Mouse (Mus musculus) embryo, embryonic 11 days (tissue): ENCODE data around the gene Cntn1.
A peak's percentile ranks its signal among the peaks of the same experiment; 100 is the strongest.
"Not testable (repeated sequence)": the region's sequence is repeated elsewhere in the genome, so short reads cannot be mapped to it uniquely, and the experiment has no call there.

Experiments
- DNase-seq: peaks from one replicate; pipeline ENCODE4 v3.0.0-alpha.2; 2015

Gene Cntn1

GRCm38 (mm10) chr15:92271801-92272365, 220.9 kb downstream of the Cntn1 start:
- DNase-seq: no peak

- peak; percentile 57 for DNase-seq
Measured at GRCm38 (mm10) chr15:92276826-92277225, 225.9 kb downstream of the Cntn1 start.

- DNase-seq: no peak
Measured at GRCm38 (mm10) chr15:92277984-92278383, 227.0 kb downstream of the Cntn1 start.

- no peak for DNase-seq
Measured at GRCm38 (mm10) chr15:92280966-92281365, 230.0 kb downstream of the Cntn1 start.

GRCm38 (mm10) chr15:92287616-92288015, 236.7 kb downstream of the Cntn1 start:
- DNase-seq: no peak

- no peak for DNase-seq
Measured at GRCm38 (mm10) chr15:92296479-92296878, 245.5 kb downstream of the Cntn1 start.

- no peak for DNase-seq
Measured at GRCm38 (mm10) chr15:92302796-92303195, 251.8 kb downstream of the Cntn1 start.

- DNase-seq: no peak
Measured at GRCm38 (mm10) chr15:92304221-92304620, 253.3 kb downstream of the Cntn1 start.

- DNase-seq: no peak
Measured at GRCm38 (mm10) chr15:92321959-92322358, 271.0 kb downstream of the Cntn1 start.

- no peak for DNase-seq
Measured at GRCm38 (mm10) chr15:92327111-92327510, 276.1 kb downstream of the Cntn1 start.

- no peak for DNase-seq
Measured at GRCm38 (mm10) chr15:92340253-92340652, 289.3 kb downstream of the Cntn1 start.

GRCm38 (mm10) chr15:92341424-92341823, 290.5 kb downstream of the Cntn1 start:
- DNase-seq: no peak

- DNase-seq: no peak
Measured at GRCm38 (mm10) chr15:92344136-92344869, 293.3 kb downstream of the Cntn1 start.

GRCm38 (mm10) chr15:92347426-92347825, 296.5 kb downstream of the Cntn1 start:
- no peak for DNase-seq

- DNase-seq: peak; percentile 64
Measured at GRCm38 (mm10) chr15:92347902-92348301, 296.9 kb downstream of the Cntn1 start.

GRCm38 (mm10) chr15:92348453-92348852, 297.5 kb downstream of the Cntn1 start:
- not testable (repeated sequence) for DNase-seq

GRCm38 (mm10) chr15:92364153-92364552, 313.2 kb downstream of the Cntn1 start:
- no peak for DNase-seq

GRCm38 (mm10) chr15:92364592-92364991, 313.6 kb downstream of the Cntn1 start:
- no peak for DNase-seq
